Mouse (Mus musculus): ENCODE measurements around the gene Pnpla7.

DNA sequence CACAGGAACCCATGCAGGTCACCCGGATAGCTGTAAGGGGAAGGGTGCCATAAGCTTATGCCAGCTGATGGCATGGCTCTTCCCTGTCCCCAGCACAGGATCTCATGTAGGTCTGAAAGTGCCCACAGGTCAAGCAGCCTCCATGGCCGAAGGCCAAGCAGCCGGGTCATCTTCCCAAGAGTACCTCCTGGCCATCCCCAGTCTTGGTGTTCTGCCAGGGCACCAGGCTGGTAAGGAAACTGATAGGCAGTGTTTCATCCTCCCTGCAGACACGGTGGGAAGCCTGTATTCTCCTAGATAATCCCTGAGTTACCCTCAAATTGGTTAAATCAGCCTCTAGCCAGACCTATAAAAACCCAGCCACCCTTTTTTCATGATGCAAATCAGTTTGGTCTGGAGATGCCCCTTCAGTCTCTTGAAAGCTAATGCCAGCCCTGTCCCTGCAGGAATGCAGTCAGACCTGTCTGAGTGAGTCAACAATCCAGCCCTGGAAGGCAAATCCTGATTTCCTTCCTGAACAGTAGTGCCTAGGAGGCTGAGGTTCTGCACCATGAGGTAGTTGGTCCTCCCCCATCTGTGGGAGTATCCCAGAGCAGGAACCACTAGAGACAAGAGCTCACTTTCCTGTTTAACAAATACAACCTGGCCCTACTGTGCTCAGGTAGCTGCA, 47.9 kb upstream of the Pnpla7 start:
- no peak for TF ChIP-seq POLR2A (IDR thresholded peaks at IDR 0.05; ENCODE audit: low read depth, low read length)
- no peak for TF ChIP-seq CTCF (IDR thresholded peaks at IDR 0.05; ENCODE audit: borderline replicate concordance, insufficient read depth, low read length)
